Mouse (Mus musculus): ENCODE data around the gene Nxnl1.

Nxnl1 gene

DNA sequence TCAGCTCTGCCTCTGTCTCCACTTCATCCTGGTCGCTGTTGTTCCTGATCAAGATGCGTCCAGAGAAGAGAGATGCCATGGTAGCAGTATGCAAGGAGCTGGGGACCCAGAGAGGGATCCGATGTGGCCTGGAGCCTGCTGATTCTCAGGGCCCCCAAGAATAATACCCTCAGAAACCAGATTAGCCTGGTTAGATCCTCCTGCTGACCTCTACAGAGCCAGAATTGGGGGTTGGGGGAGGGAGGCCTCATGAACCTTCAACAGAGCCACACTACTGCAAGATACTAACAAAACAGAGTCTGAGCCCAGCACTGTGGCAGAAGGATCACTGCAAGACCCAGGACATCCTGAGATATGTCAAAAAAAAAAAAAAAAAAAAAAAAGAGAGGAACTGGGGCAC is at the start of gene Nxnl1:
Gene Nxnl1 (minus strand): TSS at position 101 of the 400 bp plus-strand sequence.
- DNase-seq (ENCODE audit: low spot score) = no peak

DNA sequence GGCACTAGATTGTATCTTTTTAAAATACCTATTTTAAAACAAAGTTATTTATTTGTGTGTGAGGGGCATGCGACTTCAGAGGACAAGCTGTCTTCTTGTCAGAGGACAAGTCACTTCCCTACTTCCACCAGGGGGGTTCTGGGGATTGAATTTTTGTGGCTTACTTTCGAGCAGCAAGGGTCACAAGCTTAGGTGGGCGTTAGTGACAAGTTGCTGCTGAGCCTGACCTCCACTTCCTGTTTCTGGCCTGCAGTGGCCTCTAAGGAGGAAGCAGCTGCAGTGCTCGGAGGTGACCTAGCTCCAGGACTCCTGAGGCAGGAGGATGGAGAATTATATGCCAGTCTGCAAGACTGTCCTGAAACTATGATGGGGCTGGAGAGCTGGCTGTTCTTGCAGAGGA is 47.0 kb upstream of the Nxnl1 start:
- no peak for DNase-seq (ENCODE audit: low spot score)

DNA sequence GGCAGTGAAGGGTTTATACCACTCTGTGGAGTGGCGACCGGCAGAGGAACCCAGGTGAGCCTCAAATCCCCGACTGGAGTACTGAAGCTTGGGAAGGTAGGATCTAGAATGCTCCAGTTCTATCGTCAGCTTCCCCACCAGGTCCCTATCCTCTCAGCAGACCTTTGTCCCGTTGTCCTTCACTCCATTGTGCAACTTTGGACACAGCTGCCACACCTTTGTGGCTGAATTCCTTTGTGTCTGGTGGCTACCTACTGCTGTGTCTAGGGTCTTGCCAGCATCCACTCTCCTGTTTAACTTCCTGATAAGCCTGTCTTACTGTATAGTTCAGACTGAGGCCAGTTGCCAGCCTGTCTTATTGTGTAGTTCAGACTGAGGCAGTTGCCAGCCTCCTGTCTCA is 45.7 kb upstream of the Nxnl1 start:
- no peak for DNase-seq (ENCODE audit: low spot score)

DNA sequence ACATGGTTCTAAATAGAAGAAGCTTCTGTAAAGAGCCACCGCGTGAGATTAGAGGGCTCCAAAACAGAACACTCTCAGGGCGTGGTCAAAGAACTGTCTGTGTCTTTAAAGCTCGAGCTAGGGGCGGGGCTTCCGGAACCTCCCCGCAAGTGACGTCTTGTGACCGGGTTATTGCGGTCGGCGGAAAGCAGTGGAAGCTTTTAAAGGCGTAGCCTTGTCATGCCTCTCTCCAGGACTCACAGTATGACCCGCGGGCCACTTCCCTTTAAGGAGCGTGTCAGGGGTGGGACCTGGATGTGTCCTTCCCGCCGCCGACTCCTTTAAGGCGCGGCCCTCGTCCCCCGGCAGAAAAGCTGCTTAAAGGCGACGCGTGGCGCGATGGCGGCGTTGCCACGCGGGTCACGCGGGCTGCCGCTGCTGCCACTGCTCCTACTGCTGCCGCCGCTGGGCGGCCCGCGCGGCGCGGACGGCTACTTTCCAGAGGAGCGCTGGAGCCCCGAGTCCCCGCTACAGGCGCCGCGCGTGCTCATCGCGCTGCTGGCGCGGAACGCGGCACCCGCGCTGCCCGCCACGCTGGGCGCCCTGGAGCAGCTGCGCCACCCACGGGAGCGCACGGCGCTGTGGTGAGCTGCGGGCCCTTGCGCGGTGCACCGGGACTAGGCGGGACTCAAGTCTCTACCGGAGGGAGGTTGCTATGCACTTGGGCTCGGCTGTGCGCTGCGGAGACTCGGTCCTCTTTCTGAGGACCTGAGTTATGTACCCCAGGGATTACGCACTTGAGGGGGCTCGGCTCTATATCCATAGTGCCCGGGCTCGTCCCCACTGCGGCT is 44.6 kb upstream of the Nxnl1 start, which contains the start of gene Colgalt1:
Gene Colgalt1 (plus strand): TSS at position 177 of the 830 bp plus-strand sequence.
- DNase-seq (ENCODE audit: low spot score) = peak; percentile 92

DNA sequence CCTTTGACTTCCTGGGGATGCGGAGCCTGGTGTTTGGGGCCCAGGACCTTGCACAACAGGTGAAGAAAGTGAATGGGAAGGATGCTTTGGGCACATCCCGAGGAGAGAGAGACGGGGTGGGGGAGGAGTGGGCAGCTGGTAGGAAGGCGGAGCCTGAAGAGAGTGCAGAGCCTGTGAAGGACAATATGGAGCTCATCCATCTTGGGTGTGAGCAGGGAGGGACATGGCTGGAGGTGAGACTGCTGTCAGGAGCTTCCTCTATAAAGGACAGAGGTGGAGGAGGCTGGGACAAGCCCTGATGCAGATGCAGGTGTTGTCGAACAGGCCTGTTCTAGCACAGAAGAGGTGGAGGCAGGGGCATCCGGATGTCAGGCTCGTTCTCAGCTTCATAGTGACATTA is 37.6 kb upstream of the Nxnl1 start:
- DNase-seq (ENCODE audit: low spot score) = no peak

DNA sequence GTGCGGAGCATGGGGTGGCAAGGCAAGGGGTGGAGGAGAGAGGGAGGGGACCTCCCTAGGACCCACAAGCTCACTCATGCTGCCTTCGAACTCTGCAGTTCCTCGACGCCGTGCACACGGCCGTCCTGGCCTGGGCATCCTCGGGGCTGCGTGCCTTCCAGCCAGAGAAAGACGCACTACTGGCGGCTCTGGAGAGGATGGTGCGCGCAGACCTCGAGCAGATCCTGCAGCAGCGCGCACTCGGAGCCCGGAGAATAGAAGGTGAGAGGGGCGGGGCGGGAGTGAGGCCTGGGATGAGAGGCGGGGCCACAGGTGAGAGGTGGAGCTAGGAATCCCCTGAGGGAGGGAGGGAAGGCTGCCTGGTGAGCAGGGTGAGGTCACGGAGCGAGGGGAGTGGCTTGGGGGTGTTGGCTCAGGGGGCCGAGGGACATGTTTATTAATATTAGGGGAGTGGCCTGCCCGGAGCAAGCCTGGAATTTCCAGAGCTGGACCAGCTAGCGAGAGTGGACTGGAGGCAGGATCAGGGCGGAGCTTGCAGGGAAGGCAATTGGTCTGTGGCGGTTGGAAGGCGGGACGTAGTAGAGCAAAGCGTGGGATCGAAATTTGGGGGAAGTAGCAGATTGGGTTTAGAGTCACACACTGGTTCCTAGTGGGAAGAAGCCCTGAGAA is 36.4 kb upstream of the Nxnl1 start:
- DNase-seq (ENCODE audit: low spot score) = peak; percentile 66

DNA sequence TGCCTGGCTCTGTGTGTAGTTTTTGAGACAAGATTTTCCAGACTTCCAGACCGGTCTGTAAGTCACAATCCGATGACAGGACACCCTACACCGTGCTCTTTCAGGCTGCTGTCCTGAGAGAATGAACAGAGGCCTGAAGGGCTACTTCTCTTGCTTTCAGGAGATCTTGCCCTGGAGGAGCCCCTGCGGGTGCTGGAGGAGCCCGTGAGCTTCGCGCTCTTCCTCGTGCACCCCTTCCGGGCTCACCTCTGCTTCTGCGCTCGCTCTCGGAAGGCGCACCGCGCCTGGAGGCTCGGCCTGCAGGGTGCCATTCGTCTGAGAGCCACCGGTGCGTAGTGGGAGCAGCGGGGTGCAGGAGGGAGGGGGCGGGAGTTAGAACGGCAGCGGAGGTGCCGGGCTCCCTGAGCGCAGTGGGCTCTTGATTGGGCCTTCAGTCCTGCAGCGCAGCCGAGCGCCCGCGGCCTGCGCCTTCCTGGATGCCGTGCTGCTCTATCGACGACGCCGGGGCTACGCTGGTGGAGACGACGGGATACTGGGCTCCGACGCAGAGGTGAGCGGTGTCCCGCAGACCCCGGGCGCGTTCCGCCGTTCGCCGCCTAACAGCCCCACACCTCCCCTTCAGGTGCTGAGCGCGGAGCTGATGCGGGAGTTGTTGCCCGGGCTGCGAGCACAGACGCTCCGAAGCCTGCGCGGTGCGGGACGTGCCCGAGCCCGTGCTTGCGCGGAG is 35.7 kb upstream of the Nxnl1 start:
- DNase-seq (ENCODE audit: low spot score) = no peak

DNA sequence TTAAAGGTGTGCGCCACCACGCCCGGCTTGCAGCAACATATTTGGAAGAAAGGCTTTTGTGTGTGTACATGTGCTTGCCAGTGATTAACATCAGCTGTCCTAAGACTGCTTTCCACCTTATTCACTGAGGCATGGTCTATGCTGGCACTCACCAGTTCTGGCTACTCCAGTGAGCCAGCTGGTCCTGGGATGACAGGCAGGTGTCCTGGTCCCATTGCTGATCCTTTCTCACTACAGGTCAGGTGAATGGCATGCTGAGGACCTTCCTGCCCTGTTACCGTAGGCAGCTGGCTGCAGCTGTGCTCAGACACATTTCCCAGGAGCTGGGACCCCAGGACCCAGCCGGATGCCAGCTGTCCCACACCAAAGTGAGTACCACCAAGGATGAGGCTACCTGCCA is 32.4 kb upstream of the Nxnl1 start:
- no peak for DNase-seq (ENCODE audit: low spot score)

DNA sequence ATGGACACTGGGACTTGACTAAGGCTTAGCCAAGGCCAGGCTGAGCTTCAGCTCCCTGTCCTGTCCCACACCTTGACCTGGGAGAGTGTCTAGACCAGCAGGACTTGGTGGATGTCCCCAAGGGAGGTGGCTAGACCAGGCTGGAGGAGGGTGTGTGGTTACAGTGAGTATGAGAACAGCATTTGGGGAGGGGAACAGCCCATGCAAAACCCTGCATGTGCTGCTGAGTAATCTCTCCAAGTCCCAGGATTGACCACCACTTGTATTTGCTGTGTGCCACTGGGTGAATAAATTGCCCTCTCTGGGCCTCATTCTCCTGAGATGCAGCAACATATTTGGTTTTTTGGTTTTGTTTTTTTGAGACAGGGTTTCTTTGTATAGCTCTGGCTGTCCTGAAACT is 32.0 kb upstream of the Nxnl1 start:
- DNase-seq (ENCODE audit: low spot score) = no peak

DNA sequence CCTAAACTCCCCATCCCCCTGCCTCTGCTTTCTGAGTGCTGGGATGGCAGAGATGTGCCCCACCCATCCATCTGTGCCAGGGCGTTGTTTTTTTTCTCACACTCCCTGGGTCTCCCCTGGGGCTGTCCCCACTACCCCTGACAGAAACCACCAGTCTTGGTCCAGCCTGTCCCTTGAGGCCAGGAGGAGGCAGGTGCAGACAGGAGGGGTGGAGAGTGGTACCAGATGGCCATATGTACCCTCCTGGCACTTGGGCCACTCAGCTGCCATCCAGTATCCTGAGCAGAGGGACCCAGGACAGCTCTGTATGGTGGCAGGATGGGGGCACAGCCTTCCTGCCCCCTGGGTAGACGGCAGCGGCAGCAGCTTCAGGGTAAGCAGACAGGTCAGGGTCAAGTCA is 31.1 kb upstream of the Nxnl1 start, which contains the start of gene Fam129c:
Gene Fam129c (plus strand): TSS at position 198 of the 400 bp plus-strand sequence.
- no peak for DNase-seq (ENCODE audit: low spot score)

DNA sequence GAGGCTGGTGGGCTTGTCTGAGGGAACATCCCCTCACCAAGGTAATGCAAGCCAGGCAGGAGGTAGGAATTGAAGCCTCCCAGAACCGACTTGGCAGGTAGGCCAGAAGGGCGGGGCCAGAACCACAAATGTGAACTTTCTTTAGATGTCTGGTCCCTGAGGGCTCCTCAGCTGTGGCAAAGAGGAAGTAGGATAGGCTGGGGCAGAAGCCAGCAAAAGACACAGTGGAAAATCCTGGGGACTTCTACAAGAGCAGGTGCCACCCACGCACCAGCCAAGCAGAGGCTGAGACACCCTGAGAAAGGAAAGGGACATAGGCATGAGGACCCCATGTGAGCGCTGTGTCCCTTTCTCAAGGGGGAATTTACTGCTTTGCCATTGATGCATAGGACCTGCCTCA is 30.4 kb upstream of the Nxnl1 start:
- DNase-seq (ENCODE audit: low spot score) = no peak

DNA sequence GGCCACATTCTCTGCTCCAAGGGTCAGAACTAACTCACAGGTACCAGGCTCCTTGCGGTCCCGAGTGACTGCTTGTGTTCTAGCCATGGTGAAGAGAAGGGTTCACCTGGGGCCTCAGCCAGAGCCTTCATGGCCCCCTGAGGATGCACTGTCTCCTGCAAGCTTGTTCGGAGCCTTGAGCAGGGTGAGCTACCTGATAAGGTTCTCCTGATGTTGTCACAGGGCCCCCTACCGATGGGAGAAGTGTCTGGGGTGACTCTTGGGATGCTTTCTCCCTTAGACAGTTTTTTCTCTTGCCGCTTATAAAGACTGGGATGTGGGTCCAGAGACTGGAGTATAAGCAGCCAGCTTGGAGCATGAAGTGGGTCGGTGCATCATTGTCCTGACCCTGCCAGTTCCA is 30.0 kb upstream of the Nxnl1 start:
- no peak for DNase-seq (ENCODE audit: low spot score)

DNA sequence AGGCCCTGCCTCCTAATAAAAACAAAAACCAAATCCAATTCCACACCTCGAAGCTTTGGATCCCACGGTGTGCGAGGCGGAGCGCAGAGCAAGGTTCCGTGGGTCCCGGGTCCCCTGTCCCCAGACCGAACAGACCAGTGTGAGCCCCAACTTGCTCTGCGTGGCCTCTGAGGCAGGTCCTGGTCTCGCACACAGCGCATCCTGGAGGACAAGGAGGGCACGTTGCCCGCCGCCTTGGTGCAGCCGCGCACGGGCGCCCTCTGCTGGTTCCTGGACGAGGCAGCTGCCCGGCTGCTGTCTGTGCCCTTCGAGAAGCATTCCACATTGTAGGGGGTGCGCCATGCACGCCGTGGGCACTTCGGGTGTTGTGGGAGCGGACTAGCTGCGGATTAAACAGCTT is 29.5 kb upstream of the Nxnl1 start:
- peak; percentile 91 for DNase-seq (ENCODE audit: low spot score)

DNA sequence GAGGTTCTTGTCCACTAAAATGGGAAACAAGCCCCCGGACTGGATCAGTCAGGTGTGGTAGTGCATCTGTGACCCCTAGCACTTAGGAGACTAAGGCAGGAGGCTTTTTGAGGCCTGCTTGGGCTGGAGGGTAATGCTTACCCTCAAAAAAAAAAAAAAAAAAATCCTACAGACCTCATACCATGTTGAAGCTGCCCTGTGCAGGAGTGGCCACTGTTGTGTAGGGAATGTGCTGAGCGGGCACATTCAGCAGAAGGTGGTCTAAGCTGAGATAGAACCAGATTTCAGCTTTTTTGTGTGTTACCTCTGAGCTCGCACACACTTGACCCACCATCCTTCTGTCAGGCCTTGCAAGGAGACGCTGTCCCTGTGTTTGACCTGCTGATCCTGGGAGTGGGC is 27.9 kb upstream of the Nxnl1 start:
- no peak for DNase-seq (ENCODE audit: low spot score)

DNA sequence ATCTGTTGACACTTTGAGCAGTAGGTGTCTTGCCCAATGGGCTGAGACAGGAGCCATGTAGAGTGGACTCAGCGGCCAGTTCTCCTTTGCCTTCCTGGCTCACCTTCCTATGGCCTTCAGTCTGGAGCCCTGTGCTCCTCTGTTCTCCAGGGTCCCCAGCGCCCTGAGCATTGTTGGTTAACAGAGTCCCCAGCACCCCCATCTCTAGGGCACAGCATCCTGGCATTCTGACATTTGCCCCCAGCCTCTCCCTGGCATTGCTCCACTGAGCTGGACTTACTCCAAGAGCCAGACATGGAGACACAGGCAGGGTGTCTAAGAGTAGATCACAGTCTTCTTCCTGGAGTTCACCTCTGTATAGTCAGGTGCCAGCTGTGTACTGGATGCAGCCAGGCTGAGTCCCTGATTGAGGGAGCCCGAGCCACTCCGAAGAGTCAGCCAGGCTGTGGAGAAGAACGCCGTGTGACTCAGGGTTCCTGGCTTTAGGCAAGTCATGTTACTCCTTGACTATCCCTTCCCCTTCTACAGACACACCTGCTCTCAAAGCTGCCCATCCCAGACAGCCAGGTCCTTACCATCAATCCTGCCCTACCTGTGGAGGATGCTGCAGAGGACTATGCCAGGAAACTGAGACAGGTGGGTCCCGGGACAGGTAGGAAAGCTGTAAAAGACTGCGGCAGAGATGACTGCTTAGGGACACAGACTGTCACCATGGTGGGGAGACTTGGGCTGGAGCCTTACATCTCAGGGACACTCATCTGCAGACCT is 27.3 kb upstream of the Nxnl1 start:
- no peak for DNase-seq (ENCODE audit: low spot score)

DNA sequence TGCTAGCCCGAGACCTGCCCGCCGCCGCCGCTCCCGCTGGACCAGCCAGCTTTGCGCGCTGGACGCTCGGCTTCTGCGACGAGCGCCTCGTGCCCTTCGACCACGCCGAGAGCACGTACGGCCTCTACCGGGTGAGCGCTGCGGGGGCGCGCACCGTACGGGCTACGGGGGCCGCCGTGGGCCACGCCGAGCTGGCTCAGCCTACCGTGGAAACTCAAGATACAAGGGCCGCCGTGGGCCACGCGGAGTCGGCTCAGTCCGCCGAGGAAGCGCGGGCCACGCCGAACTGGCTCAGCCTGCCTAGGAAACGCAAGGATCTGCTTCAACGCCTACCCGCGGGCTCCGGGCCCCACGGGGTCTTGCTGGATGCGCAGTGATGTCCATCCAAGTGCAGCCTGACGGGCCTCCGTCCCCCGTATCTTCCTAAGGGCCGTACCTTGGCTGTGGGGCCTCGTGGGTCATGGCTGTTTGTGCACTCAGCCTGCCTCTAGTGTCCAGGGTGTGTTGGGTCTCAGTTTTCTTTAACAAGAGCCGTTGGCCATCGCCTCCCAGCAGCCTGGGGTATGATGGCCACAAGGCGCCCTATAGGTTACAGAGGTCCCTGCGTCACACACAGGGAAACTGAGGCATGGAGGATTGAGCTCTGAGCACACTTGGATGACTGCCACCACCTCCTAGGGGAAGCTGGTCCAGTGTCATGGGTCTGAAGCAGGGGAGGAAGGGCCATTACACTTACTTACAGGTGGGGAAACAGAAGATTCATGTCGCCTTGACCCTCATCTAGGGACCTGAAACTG is 26.2 kb upstream of the Nxnl1 start:
- DNase-seq (ENCODE audit: low spot score) = peak; percentile 83

DNA sequence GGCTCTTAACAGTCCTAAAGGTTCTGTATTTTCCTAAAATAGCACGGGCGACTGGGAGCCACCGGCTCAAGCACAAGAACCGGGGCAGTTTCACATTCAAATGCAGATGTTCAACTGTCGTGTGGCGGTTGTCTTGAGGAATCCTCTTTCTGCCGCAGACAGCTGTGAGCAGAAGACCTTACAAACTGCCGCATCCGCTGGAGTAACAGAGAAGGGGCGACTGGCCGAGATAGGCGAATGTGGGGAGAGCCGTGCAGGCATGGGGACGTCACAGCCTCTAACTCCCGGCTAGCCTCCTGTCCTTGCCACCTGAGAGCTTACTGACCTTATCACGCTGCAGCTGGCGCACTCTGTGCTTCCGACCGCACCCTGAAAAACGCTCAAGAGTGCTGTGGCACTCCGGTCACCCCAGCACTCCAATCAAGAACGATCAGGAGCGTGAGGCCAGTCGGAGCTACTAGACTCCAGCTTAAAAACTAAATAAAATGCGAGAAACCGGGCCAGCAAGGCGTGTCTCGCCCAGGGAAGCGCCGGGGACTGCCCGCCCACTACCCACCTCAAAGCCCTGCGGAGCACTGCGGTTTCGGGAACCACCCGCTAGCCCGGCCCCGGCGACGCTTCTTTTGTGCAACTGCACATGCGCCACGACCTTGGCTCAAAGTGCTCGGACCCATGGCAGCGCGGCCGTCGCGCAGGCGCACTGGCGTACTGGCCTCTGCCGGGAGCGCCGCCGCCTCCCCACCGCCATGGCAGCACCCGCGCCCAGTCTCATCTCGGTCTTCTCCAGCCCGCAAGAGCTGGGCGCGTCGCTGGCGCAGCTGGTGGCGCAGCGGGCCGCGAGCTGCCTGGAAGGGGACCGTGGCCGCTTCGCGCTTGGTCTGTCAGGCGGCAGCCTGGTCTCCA is 25.3 kb upstream of the Nxnl1 start, which contains the start of gene Pgls:
Gene Pgls (plus strand): TSS at position 706 of the 903 bp plus-strand sequence.
- DNase-seq (ENCODE audit: low spot score) = peak; percentile 96

DNA sequence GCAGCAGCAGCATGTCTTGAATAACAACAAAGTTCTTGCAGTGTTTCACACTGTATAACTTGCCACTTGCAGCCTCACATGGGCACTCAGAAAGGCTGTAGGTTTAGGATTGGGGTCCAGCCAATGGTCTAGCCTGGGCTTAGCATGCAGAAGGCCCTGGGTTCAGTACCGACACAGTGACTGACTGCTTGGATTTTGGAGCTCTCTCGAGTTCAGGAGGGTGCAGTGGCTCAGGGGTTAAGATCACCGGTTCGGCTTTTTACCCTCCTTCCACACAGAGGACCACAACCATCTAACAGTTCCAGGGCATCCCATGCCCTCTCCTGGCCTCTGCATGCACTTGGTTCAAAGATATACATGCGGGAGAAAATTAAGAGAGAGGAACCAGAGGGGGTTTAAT is 24.6 kb upstream of the Nxnl1 start:
- no peak for DNase-seq (ENCODE audit: low spot score)

DNA sequence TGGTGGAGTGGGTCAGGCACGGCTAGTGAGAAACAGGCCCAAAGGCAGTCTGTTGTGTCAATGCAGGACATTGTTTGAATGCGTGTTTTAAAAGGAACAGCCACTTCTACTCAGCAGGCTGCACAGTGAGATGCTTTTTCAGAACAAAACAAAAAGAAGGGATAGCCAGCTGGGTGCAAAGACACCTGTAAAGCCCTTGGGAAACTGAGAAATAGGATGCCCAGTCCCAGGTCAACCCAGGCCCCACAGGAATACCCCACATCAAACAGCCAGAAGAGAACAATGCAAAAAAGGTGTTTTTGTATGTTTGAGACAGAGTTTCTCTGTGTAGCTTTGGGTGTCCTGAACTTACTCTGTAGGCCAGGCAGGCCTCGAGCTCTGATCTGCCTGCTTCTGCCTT is 22.4 kb upstream of the Nxnl1 start:
- DNase-seq (ENCODE audit: low spot score) = no peak

DNA sequence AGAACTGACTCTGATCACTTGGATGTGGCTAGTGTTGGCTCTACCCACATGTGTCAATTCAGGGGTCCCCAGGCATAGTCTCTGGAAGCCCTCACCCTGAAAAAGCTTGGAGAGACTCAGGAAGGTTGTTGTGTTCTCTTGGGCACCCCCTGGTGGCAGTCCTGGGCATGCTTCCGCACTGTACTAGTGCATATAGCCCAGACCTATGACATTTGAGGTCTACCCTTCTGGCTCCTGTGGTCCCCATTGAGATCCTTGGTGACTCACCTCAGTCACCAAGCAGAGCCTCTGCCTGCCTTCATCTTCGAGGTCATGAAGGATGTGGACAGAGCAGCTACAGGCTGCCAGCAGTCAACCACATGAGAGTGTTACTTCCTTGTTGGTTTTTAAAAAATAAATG is 20.5 kb upstream of the Nxnl1 start:
- peak; percentile 55 for DNase-seq (ENCODE audit: low spot score)

All from ovary, postnatal 36 days (tissue).